Mouse (Mus musculus): Measurements from ENCODE around the gene Hoxc4. TPM values are rescaled to one million over a fixed set of nuclear protein-coding genes. Genes with fewer than 3 reads are reported as not detected.

The Hoxc4 gene
- total RNA-seq, 2 experiments from 2014 or later: not detected

GRCm38 (mm10) chr15:103061988-103062387 is 43.3 kb downstream of the Hoxc4 start:
- intact Hi-C loops (cut with DNase I): loop anchor here (5.0 kb wide), 1 partner anchor 35 kb away; no protein-coding TSS in a partner anchor
- no peak for DNase-seq (ENCODE audit: low spot score in 2 of 2)

- DNase-seq (ENCODE audit: low spot score in 2 of 2): no peak
- intact Hi-C loops (cut with DNase I): no loop called here
Measured at GRCm38 (mm10) chr15:103065642-103066041, 46.9 kb downstream of the Hoxc4 start.

GRCm38 (mm10) chr15:103067701-103068100 is 49.0 kb downstream of the Hoxc4 start:
- DNase-seq (ENCODE audit: low spot score in 2 of 2): no peak
- intact Hi-C loops (cut with DNase I): no loop called here

- no peak for DNase-seq (ENCODE audit: low spot score in 2 of 2)
- intact Hi-C loops (cut with DNase I): no loop called here
Measured at GRCm38 (mm10) chr15:103069173-103069572, 50.4 kb downstream of the Hoxc4 start.

- no peak for DNase-seq (ENCODE audit: low spot score in 2 of 2)
- intact Hi-C loops (cut with DNase I): no loop called here
Measured at GRCm38 (mm10) chr15:103071266-103071665, 52.5 kb downstream of the Hoxc4 start.

GRCm38 (mm10) chr15:103074663-103075415 is 56.1 kb downstream of the Hoxc4 start:
- intact Hi-C loops (cut with DNase I): no loop called here
- DNase-seq (ENCODE audit: low spot score in 2 of 2): no peak

GRCm38 (mm10) chr15:103077673-103078072 is 58.9 kb downstream of the Hoxc4 start:
- intact Hi-C loops (cut with DNase I): no loop called here

GRCm38 (mm10) chr15:103082622-103083021 is 63.9 kb downstream of the Hoxc4 start:
- intact Hi-C loops (cut with DNase I): no loop called here
- no peak for DNase-seq (ENCODE audit: low spot score in 2 of 2)

More at GRCm38 (mm10) chr15:103077673-103078072, 58.9 kb downstream of the Hoxc4 start:
- no peak for DNase-seq (ENCODE audit: low spot score in 2 of 2)

- DNase-seq (ENCODE audit: low spot score in 2 of 2): no peak
- intact Hi-C loops (cut with DNase I): no loop called here
Measured at GRCm38 (mm10) chr15:103083598-103083997, 64.9 kb downstream of the Hoxc4 start.

GRCm38 (mm10) chr15:103084944-103085343 is 66.2 kb downstream of the Hoxc4 start:
- no peak for DNase-seq (ENCODE audit: low spot score in 2 of 2)
- intact Hi-C loops (cut with DNase I): no loop called here

GRCm38 (mm10) chr15:103085831-103086671 is 67.3 kb downstream of the Hoxc4 start:
- intact Hi-C loops (cut with DNase I): no loop called here
- no peak for DNase-seq (ENCODE audit: low spot score in 2 of 2)

Small RNAs within 50 kb of the gene (microRNA-seq; reads per million reads assigned to microRNA genes)
- gene Mir196a-2 (0 to 0.34 reads per million in 2 experiments), gene Mir615 (0.79 to 1.3 reads per million in 2 experiments)

Other genes starting within 250 kb of the Hoxc4 start
- gene Hoxc13, start 97.8 kb upstream of the Hoxc4 start, total RNA-seq (2021): not detected
- gene Hoxc12, start 82.2 kb upstream of the Hoxc4 start, total RNA-seq (2021): not detected
- not detected for gene Hoxc11, start 64.5 kb upstream of the Hoxc4 start, total RNA-seq (2021)
- gene Hoxc10, start 52.1 kb upstream of the Hoxc4 start, total RNA-seq (2021): not detected
- not detected for gene Hoxc5, start 51.5 kb upstream of the Hoxc4 start, total RNA-seq (2021)
- not detected for gene Hoxc9, start 42.5 kb upstream of the Hoxc4 start, total RNA-seq (2021)
- gene Hoxc8, start 28.3 kb upstream of the Hoxc4 start, total RNA-seq (2021): not detected
- not detected for gene Hoxc6, start 20.7 kb upstream of the Hoxc4 start, total RNA-seq (2021)
- gene Smug1, start 148.2 kb downstream of the Hoxc4 start, total RNA-seq (2021): 10 to 100 TPM; 16.2 to 17.4 TPM
- 100 to 1,000 TPM; 152 to 162 TPM for gene Cbx5, start 220.9 kb downstream of the Hoxc4 start, total RNA-seq (2021)
- 100 to 1,000 TPM; 236 to 247 TPM for gene Hnrnpa1, start 221.5 kb downstream of the Hoxc4 start, total RNA-seq (2021)
- gene Nfe2, start 239.5 kb downstream of the Hoxc4 start, total RNA-seq (2021): not detected